Mouse (Mus musculus) stomach, embryonic 14.5 days (tissue): ENCODE results near the gene Arnt2. TPM values are rescaled to one million over a fixed set of nuclear protein-coding genes. Genes with fewer than 3 reads are reported as not detected.

Experiments used
- ATAC-seq: fragments of 200-750 bp; cut with Nextera tagmentation; 2 replicates; pipeline ENCODE4 v1.8.0; 2017; ENCODE audit warnings: low read depth, moderate TSS enrichment; ENCODE audit not compliant: insufficient number of reproducible peaks, insufficient read depth, low FRiP score
- H3K27ac ChIP-seq: fragments of 300-500 bp; sonication (generic); 2 replicates; pipeline ENCODE4 v1.5.1; 2014; ENCODE audit warnings: mild to moderate bottlenecking, low read length, moderate library complexity, mixed read lengths
- H3K27me3 ChIP-seq: fragments of 300-500 bp; sonication (generic); 2 replicates; pipeline ENCODE4 v1.6.1; 2014; ENCODE audit warnings: low read length, control low read depth, mixed read lengths; ENCODE audit not compliant: control insufficient read depth, insufficient read depth
- H3K36me3 ChIP-seq: fragments of 300-500 bp; sonication (generic); 2 replicates; pipeline ENCODE4 v1.6.1; 2014; ENCODE audit warnings: mild to moderate bottlenecking, control low read depth, low read length, moderate library complexity, mixed read lengths; ENCODE audit not compliant: control insufficient read depth, insufficient read depth
- H3K4me1 ChIP-seq: fragments of 300-500 bp; sonication (generic); 2 replicates; pipeline ENCODE4 v1.6.1; 2014; ENCODE audit warnings: low read length, control low read depth, mixed read lengths; ENCODE audit not compliant: control insufficient read depth, insufficient read depth
- H3K4me2 ChIP-seq: fragments of 300-500 bp; sonication (generic); replicated peaks from 2 replicates; pipeline ENCODE4 v1.6.1; 2014; ENCODE audit warnings: low read depth, low read length, control low read depth
- H3K4me3 ChIP-seq: fragments of 300-500 bp; sonication (generic); 2 replicates; pipeline ENCODE4 v1.5.1; 2014; ENCODE audit warnings: low read depth, low read length, control low read depth
- H3K9ac ChIP-seq: fragments of 300-500 bp; sonication (generic); replicated peaks from 2 replicates; pipeline ENCODE4 v1.6.1; 2014; ENCODE audit warnings: low read depth, mild to moderate bottlenecking, control low read depth, low read length, moderate library complexity, mixed read lengths
- H3K9me3 ChIP-seq: fragments of 300-500 bp; sonication (generic); 2 replicates; pipeline ENCODE4 v1.6.1; 2016; ENCODE audit warnings: low read depth, low read length, control low read depth; ENCODE audit not compliant: control insufficient read depth
- WGBS: fragments of 180-500 bp; shearing (Covaris S2); extraction: QIAGEN DNeasy Blood & Tissue Kit; methylation state at CpG from one replicate; pipeline ENCODE4 v1.1.7; 2014; 5-methylcytosine and 5-hydroxymethylcytosine counted together
- polyA plus RNA-seq: library from polyadenylated mRNA; unstranded; fragments of >200 nt; fragmentation: Nextera tagmentation; extraction: Ambion mirVana; gene quantifications from 2 replicates; pipeline ENCODE4 v1.2.1, GENCODE M21; 2014

Gene Arnt2
- polyA plus RNA-seq, 1 experiment from 2014 or later: 6.8 TPM

DNA sequence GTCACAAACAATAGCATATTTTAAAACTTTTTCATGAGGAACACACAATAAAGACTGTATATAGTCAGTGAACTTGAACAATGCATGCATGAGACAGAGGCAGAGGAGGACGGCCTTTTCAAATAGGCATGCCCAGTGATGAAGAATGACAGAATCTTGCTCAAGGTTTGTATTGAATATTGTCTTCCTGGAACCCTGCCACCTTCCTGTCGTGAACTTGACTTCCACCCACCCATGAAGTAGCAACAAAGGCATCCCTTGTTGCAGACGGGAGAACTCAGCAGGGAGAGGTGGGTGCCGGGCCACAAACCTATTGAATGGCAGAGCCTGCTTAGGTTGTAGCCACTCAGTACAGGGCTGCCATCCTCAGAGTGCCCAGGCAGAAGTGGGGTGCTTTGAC lies 43.7 kb downstream of the Arnt2 start:
- Histone ChIP-seq H3K27me3 (no peaks in the 10 kb centered on the region), H3K9ac (no peak overlapping the region), H3K4me3 (no peak overlapping the region), H3K9me3 (no peaks in the 10 kb centered on the region), H3K27ac (no peak overlapping the region), H3K4me2 (no peak overlapping the region), H3K4me1 (no peaks in the 10 kb centered on the region), H3K36me3 (no peaks in the 10 kb centered on the region)
- ATAC-seq: no peak
- WGBS: 66% methylated on average over 4 of the region's 4 CpGs

DNA sequence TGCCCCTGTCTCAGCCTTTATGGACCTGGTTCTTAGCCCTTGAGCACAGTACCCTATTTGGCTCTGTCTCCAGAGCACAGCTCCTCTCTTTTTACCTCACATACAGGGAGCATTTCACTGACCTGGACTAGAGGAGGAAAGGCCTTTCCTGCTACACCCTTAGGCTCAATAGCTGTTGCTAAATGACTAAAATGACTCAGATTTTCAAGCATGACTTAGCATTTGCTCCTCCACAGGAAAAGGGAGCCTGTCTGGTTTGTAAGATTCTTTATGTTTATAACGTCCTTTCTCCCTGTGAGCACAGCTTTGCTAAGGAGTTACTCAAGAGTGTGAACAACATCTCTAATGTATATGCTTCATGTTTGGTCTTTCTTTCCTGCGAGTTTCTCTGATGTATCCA lies 47.3 kb downstream of the Arnt2 start:
- Histone ChIP-seq H3K4me3 (no peak overlapping the region), H3K4me1 (no peaks in the 10 kb centered on the region), H3K4me2 (no peak overlapping the region), H3K9me3 (no peaks in the 10 kb centered on the region), H3K27ac (no peak overlapping the region), H3K9ac (no peak overlapping the region), H3K36me3 (no peaks in the 10 kb centered on the region), H3K27me3 (no peaks in the 10 kb centered on the region)
- ATAC-seq: no peak
- WGBS: 46% methylated on average over 2 of the region's 2 CpGs

DNA sequence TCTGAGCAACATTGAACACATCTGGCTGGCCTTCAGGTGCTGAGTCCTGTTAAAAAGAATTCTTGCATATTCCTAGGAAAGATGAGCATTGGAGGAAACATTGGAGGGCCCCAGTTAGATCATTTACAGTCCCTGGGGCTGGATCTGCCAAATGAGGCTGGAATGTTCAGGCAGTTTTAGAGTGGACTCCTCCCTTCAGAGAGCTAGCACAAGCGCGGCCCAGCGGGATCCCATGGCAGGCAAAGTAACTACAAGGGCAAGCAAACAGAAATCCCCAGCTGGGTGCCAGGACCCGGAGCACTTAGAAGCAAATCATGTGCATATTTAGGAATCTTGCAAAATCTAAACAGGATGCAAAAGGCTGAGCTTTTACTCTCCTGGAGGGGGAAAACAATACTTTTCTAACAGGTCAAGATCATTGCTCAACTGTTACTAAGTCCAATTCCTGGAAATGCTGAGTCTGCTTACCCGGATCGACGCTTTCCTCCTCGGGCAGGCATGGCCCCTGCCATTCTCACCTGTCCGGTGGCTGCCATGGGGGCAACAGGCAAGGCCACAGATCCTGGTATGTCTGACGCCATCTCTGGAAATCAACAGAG lies 48.8 kb downstream of the Arnt2 start:
- no peak overlapping the region for H3K4me2 ChIP-seq
- H3K27ac ChIP-seq: no peak overlapping the region
- H3K27me3 ChIP-seq: no peaks in the 10 kb centered on the region
- H3K4me1 ChIP-seq: no peaks in the 10 kb centered on the region
- 76% methylated on average over 10 of the region's 10 CpGs for WGBS
- no peaks in the 10 kb centered on the region for H3K36me3 ChIP-seq
- H3K9me3 ChIP-seq: no peaks in the 10 kb centered on the region
- H3K4me3 ChIP-seq: no peak overlapping the region
- no peak overlapping the region for H3K9ac ChIP-seq
- ATAC-seq: no peak

DNA sequence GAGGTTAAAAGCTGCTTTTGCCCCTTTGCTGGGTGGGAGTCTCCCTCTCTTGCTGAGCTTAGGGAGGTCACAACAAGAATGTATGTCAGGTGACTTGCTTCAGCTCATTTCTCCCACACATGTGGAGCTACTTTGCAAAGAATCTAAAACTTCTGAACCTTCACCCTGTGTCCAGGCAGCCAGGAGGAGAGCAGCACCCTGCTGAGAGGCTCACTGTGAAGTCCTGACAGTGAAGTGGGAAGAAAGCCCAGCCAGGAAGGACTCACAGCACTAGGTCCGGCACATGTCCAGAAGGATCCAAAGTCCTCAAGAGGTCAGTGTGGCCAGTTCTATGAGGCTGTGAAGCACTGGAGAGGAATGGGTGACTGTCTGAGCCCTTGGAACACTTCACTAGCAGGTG lies 51.5 kb downstream of the Arnt2 start:
- ATAC-seq: no peak; the same call in 1 of the 2 replicates
- no peaks in the 10 kb centered on the region for H3K9me3 ChIP-seq
- H3K9ac ChIP-seq: no peak overlapping the region
- no peak overlapping the region for H3K4me2 ChIP-seq
- 82% methylated on average over 1 of the region's 1 CpGs for WGBS
- H3K4me1 ChIP-seq: no peaks in the 10 kb centered on the region
- H3K27ac ChIP-seq: no peak overlapping the region
- no peak overlapping the region for H3K4me3 ChIP-seq
- H3K36me3 ChIP-seq: no peaks in the 10 kb centered on the region
- no peaks in the 10 kb centered on the region for H3K27me3 ChIP-seq

DNA sequence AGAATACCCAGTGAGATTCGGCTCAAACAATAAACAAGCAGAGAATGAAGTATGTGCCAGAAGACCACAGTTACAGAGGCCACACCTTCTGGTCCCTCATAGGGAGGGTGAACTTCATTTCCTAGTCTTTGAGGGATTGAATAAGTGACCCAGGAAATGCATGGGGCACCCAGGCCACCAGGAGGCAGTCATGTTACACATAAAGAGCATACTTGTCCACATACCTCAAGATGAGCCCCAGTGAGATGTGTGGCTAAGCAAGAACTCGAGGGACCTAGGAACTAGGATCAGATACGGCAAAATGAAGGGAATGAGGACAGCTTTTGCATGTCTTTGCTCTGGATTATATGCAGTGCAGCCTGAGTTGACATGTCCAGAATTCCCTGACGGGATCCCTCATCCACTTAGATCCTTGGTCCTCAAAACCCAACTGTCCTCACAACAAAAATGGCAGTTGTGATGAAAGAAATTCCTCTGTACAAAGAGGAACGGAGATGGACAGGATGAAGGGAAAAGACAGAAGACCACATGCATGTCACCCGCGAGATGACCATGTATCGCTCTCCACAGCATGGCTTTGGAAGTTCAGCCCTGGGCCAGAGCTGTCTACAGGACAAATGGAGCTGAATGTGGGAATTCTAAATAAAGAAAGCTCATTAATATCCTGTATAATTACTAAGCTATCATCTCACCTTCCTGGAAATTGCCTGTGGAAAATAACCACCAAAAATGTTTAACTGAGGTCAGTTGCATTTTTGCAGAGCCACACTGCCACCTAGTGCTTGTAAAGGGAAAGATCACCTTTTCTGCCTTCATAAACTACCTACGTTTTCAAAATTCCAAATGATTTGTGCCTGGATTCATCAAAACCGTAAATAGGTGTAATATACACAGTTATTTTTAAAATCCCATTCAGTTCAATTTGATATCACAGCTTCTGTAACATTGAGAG lies 54.1 kb downstream of the Arnt2 start:
- 63% methylated on average over 10 of the region's 10 CpGs for WGBS
- H3K4me1 ChIP-seq: no peaks in the 10 kb centered on the region
- H3K4me2 ChIP-seq: no peak overlapping the region
- no peaks in the 10 kb centered on the region for H3K9me3 ChIP-seq
- no peak for ATAC-seq
- H3K36me3 ChIP-seq: no peaks in the 10 kb centered on the region
- no peaks in the 10 kb centered on the region for H3K27me3 ChIP-seq
- no peak overlapping the region for H3K27ac ChIP-seq
- no peak overlapping the region for H3K4me3 ChIP-seq
- no peak overlapping the region for H3K9ac ChIP-seq

DNA sequence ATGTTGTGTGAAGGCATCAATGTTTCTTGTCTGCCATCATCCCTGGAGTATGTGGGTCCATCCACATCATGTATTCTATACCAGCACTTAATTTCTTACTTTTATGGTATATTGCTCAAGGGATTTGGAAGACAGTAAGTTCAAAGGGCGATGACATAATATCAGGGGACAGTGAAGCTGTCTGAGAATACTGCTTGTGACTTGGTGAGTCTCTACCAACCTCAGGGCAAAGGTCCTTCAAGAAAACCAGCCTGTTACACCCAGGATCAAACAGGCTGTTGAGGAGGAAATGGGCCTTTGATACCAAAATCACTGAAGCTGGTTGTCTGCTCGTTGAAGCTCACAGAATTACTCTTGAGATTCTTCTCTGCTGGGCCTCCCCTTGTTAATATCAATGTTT lies 55.1 kb downstream of the Arnt2 start:
- no peaks in the 10 kb centered on the region for H3K9me3 ChIP-seq
- no peaks in the 10 kb centered on the region for H3K27me3 ChIP-seq
- no peaks in the 10 kb centered on the region for H3K4me1 ChIP-seq
- H3K27ac ChIP-seq: no peak overlapping the region
- no peaks in the 10 kb centered on the region for H3K36me3 ChIP-seq
- no peak overlapping the region for H3K4me2 ChIP-seq
- no peak for ATAC-seq
- 94% methylated on average over 2 of the region's 2 CpGs for WGBS
- H3K9ac ChIP-seq: no peak overlapping the region
- no peak overlapping the region for H3K4me3 ChIP-seq

DNA sequence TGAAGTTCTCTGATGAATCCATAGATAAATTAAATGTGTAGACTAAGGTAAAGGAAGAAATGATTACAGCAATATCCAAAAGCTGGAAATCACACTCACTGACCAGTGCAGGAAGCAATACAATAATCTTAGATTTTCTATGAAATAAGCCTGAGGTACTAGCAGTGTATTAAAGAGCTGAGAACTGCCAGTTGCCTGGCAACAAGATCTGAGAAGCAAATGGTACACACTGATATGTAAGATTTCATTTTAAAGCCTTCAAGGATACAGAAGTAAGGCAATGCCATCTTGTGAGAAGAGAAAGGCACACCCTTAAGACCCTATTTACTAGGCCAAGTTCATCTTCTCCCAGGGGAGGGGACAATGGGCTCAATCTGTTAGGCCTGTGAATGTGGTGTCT lies 59.4 kb downstream of the Arnt2 start:
- H3K9me3 ChIP-seq: no peaks in the 10 kb centered on the region
- H3K4me2 ChIP-seq: no peak overlapping the region
- H3K27ac ChIP-seq: no peak overlapping the region
- H3K4me1 ChIP-seq: no peaks in the 10 kb centered on the region
- no peak overlapping the region for H3K9ac ChIP-seq
- H3K27me3 ChIP-seq: no peaks in the 10 kb centered on the region
- H3K36me3 ChIP-seq: no peaks in the 10 kb centered on the region; the same call in 1 of the 2 replicates
- no peak overlapping the region for H3K4me3 ChIP-seq
- ATAC-seq: no peak

DNA sequence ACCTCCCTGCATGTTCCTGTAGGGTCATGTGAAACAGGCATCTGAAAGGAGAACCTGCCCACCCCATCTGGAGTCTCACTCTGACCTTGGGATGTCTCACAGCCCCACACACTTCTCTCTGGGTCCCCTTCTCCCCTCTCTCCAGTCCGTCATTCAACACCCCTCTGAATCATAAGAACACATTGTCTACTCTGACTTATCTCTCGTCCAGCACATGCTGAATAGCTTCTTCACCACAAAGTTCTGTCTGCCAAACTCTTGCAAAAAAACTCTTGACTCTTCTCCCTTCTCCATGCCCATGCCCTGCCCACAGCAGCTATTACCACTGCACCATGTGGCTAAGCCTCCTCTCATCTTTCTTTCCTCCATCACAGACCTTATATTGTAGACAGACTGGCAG lies 60.0 kb downstream of the Arnt2 start:
- Histone ChIP-seq H3K4me1 (no peaks in the 10 kb centered on the region), H3K36me3 (no peaks in the 10 kb centered on the region; the same call in 1 of the 2 replicates), H3K27ac (no peak overlapping the region), H3K9me3 (no peaks in the 10 kb centered on the region), H3K4me2 (no peak overlapping the region), H3K4me3 (no peak overlapping the region), H3K9ac (no peak overlapping the region), H3K27me3 (no peaks in the 10 kb centered on the region)
- no peak for ATAC-seq
- 85% methylated on average over 2 of the region's 2 CpGs for WGBS
